Mouse (Mus musculus) MEL (cell line): ENCODE results near the gene Samd3.

ENCODE experiments used
- ETS1 ChIP-seq: IDR thresholded peaks from 2 replicates; pipeline ENCODE4 v1.6.1; 2012; ENCODE audit warnings: low read depth, mild to moderate bottlenecking, inconsistent platforms, low read length, improper control_type of control experiment, moderate library complexity
- GATA1 ChIP-seq: IDR thresholded peaks from 2 replicates; pipeline ENCODE4 v1.6.1; 2011; ENCODE audit warnings: low read depth, low read length, improper control_type of control experiment
- POLR2A ChIP-seq, 2 experiments: IDR thresholded peaks; 2 replicates each; pipeline ENCODE4 v1.6.1; 2011 to 2012; ENCODE audit warnings: low read length in 2 of 2, mild to moderate bottlenecking in 2 of 2, control low read depth in 1 of 2, improper control_type of control experiment in 1 of 2, low read depth in 1 of 2, moderate library complexity in 1 of 2; ENCODE audit not compliant: control insufficient read depth in 1 of 2, insufficient read depth in 1 of 2, poor library complexity in 1 of 2
- UBTF ChIP-seq: IDR thresholded peaks from 2 replicates; pipeline ENCODE4 v1.6.1; 2012; ENCODE audit warnings: low read depth, mild to moderate bottlenecking, inconsistent platforms, low read length, improper control_type of control experiment, moderate library complexity, borderline replicate concordance; ENCODE audit not compliant: insufficient read depth
- ZC3H11A ChIP-seq: IDR thresholded peaks from 2 replicates; pipeline ENCODE4 v1.6.1; 2012; ENCODE audit warnings: low read depth, mild to moderate bottlenecking, inconsistent platforms, low read length, improper control_type of control experiment
- ZKSCAN1 ChIP-seq: IDR thresholded peaks from 2 replicates; pipeline ENCODE4 v1.6.1; 2012; ENCODE audit warnings: low read depth, mild to moderate bottlenecking, inconsistent platforms, low read length, improper control_type of control experiment, moderate library complexity
- ZNF384 ChIP-seq: IDR thresholded peaks from 2 replicates; pipeline ENCODE4 v1.6.1; 2012; ENCODE audit warnings: low read depth, mild to moderate bottlenecking, inconsistent platforms, low read length, improper control_type of control experiment

DNA sequence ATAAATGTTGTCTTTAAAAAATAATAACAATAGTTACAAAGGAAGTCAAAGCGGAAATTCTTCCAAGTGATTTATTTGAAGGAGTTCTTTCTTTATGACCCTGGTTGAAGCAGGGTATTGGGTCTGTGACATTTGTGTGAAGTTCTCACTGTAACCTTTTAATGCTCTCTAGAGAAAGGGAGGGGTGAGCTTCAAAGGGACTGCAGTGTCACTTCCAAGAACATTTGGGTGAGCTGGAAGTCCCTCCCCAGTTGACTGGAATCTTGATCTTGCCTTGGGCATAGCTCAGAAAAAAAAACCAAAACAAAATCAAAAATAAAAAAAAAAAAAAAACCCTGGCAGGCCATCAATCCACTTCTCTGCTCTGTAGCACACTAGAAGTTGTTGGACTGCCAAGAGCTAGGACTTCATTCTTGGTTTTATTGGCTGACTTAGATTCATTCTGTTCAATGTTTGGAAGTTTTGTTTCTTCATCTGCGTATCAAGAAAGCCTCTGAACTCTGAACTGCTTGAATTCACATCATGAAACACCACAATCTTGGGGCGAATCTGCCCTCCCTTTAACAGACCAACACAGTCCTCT is 2.7 kb downstream of the Samd3 start:
- TF ChIP-seq ETS1 (no peak), ZC3H11A (no peak), POLR2A (IDR thresholded peaks at IDR 0.05; ENCODE audit: control insufficient read depth in 1 of 2, insufficient read depth in 1 of 2, low read depth in 1 of 2, low read length in 2 of 2, poor library complexity in 1 of 2) (no peak), GATA1 (no peak), ZNF384 (no peak), UBTF (no peak), ZKSCAN1 (no peak)
